Mouse (Mus musculus): Measurements from ENCODE around the gene Hivep2.

DNA sequence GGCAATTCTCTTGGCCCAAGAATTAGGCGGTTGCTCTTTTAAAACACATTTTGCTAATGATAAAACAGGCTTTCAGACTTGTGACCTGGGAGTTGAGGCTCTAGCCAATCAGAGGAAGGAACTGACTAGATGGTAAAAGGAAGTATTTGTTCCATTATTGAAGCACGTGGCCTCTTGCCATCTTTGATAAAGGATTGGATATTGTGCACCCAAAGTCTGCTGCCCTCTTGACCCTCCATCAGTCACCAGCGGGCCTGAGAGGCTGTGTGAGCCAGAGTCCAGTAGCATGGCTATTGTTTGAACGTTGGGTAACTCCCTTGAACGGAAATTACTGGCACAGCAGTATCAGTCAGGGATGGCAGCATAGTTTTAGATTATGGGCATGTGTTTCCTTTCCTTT is 69.7 kb downstream of the Hivep2 start:
- TF ChIP-seq GATA1 (IDR thresholded peaks at IDR 0.05; ENCODE audit: borderline replicate concordance, low read length): no peak
- TF ChIP-seq FLI1 (IDR thresholded peaks at IDR 0.05; ENCODE audit: low read length): no peak
